Mouse (Mus musculus) liver, adult 2 months (tissue): ENCODE data around the gene Foxp1.

ENCODE experiments used
- CTCF ChIP-seq: fragments of 200-500 bp; IDR thresholded peaks from 2 replicates; pipeline ENCODE4 v1.5.1; 2011; ENCODE audit warnings: low read depth, low read length, control low read depth
- POLR2A ChIP-seq: fragments of 200-500 bp; IDR thresholded peaks from 2 replicates; pipeline ENCODE4 v1.6.1; 2011; ENCODE audit warnings: low read length, control low read depth; ENCODE audit not compliant: insufficient read depth; ENCODE audit errors: extremely low read depth

DNA sequence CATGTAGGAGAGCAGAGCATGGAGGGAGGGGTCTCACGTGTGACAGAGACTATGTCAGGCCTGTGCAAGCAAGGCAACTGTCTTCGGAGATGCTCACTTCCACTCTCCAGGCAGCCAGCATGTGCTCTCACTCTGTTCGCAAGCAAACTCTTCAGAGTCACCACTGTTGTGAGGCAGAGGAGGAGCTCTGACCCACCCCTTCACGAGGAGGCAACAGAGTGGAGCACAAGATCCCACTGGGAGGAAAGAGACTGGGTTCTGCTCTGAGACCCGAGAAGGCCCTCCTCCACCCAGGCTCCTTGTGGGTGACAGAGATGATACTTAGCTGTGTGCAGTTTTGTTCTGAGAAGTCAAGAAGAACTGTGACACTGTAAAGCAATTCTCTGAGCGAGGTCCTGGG lies 248.3 kb downstream of the Foxp1 start:
- TF ChIP-seq CTCF (no peak), POLR2A (no peak)
